26 mouse cellular contexts compared by ENCODE assay signal in genomic region chr17:51195561-51195960, GRCm38 (mm10). TPM values are rescaled to one million over a fixed set of nuclear protein-coding genes. Genes with fewer than 3 reads are reported as not detected.
DNase-seq lines count a peak whose midpoint lies in the region; ATAC-seq and TF ChIP-seq lines count a peak whose summit lies in the region.
"Had no signal": no experiment of that assay in that cellular context is flagged by ENCODE, and none has a peak within 500 bp of the region (broad histone marks: within the 10 kb centered on the region; RNA-seq: fewer than 3 reads in every experiment).

No protein-coding gene starts in this region.

- H3K9ac ChIP-seq in forebrain, embryonic 15.5 days (replicated peaks), result no peak overlapping the region
- H3K9ac ChIP-seq: embryonic facial prominence, embryonic 13.5 days; embryonic facial prominence, embryonic 15.5 days; forebrain, embryonic 12.5 days; forebrain, postnatal 0 days had no signal

- no peak overlapping the region for H3K4me2 ChIP-seq in forebrain, embryonic 15.5 days (replicated peaks)
- H3K4me2 ChIP-seq: embryonic facial prominence, embryonic 13.5 days; embryonic facial prominence, embryonic 15.5 days; forebrain, embryonic 12.5 days had no signal

- no peak for TF ChIP-seq CTCF in brain, embryonic 14.5 days (IDR thresholded peaks at IDR 0.05; ENCODE audit: borderline replicate concordance, extremely low read depth, insufficient read depth, insufficient read length)

- H3K27me3 ChIP-seq in forebrain, embryonic 15.5 days, result no peaks in the 10 kb centered on the region
- H3K27me3 ChIP-seq: CH12.LX; embryonic facial prominence, embryonic 13.5 days; forebrain, embryonic 12.5 days had no signal

- no peak overlapping the region for H3K4me3 ChIP-seq in forebrain, embryonic 15.5 days
- H3K4me3 ChIP-seq: embryonic facial prominence, embryonic 13.5 days; embryonic facial prominence, embryonic 15.5 days; erythroblast, embryonic 14.5 days; forebrain, embryonic 10.5 days; forebrain, embryonic 12.5 days had no signal

- WGBS in forebrain, embryonic 15.5 days, result 60% methylated on average over 2 of the region's 2 CpGs

- TF ChIP-seq POLR2A in brain, embryonic 14.5 days (IDR thresholded peaks at IDR 0.05; ENCODE audit: borderline replicate concordance, extremely low read depth, insufficient read depth, insufficient read length, poor library complexity, severe bottlenecking), result no peak

- H3K36me3 ChIP-seq in forebrain, embryonic 15.5 days, result no peaks in the 10 kb centered on the region
- H3K36me3 ChIP-seq: embryonic facial prominence, embryonic 13.5 days; embryonic facial prominence, embryonic 15.5 days; forebrain, embryonic 10.5 days; forebrain, embryonic 12.5 days; G1E had no signal

- no peaks in the 10 kb centered on the region for H3K9me3 ChIP-seq in forebrain, embryonic 15.5 days
- H3K9me3 ChIP-seq: embryonic facial prominence, embryonic 13.5 days; embryonic facial prominence, embryonic 15.5 days; forebrain, embryonic 10.5 days; forebrain, embryonic 12.5 days; G1E had no signal

- no peaks in the 10 kb centered on the region for H3K4me1 ChIP-seq in forebrain, embryonic 15.5 days
- H3K4me1 ChIP-seq: embryonic facial prominence, embryonic 13.5 days; embryonic facial prominence, embryonic 15.5 days; forebrain, embryonic 10.5 days; forebrain, embryonic 12.5 days had no signal

- DNase-seq in cerebellum, postnatal 10 days, result peak; percentile 54 to 66
- DNase-seq in cerebellum, adult 8-10 months, result no peak
- DNase-seq in cerebellum, postnatal 25 days, result peak; percentile 6 to 22
- DNase-seq in cerebellum, postnatal 36 days, result no peak
- DNase-seq in brain, embryonic 14.5 days (ENCODE audit: low read depth), result peak; percentile 24
- DNase-seq: adrenal gland, adult 8-10 months; adrenal gland, postnatal 14 days; adrenal gland, postnatal 36 days; B cell, adult 2 months; cerebellum, adult 11 months; cerebellum, adult 2 months; cerebellum, adult 9-11 months; embryo, embryonic 11 days; forebrain, postnatal 0 days had no signal

- H3K27ac ChIP-seq in forebrain, embryonic 15.5 days (replicated peaks), result no peak overlapping the region
- H3K27ac ChIP-seq: embryonic facial prominence, embryonic 13.5 days; embryonic facial prominence, embryonic 15.5 days; forebrain, embryonic 10.5 days; forebrain, embryonic 12.5 days had no signal

- ATAC-seq in forebrain, embryonic 15.5 days (replicated peaks), result no peak
- ATAC-seq: activated CD4-positive, CD25-positive, alpha-beta regulatory T cell, adult 4 months; CD4-positive, CD25-positive, alpha-beta regulatory T cell, adult 4 months; forebrain, embryonic 14.5 days; forebrain, postnatal 0 days; Patski had no signal

RNA-seq across cellular contexts. Expression of gene Tbc1d5, which starts 16.4 kb away (rescaled TPM):
- polyA plus RNA-seq in brain, embryonic 14.5 days (2012; rRNA removed), result 8.3 and 11.0 TPM in 2 replicates
- polyA plus RNA-seq in forebrain, embryonic 15.5 days (2015; fragmentation: Nextera tagmentation; extraction: Ambion mirVana), result 6.9 and 7.1 TPM in 2 replicates

Comparison
In these comparisons a context has a peak if more than half of its experiments do, and no peak if none do; other contexts are left out.
1. DNase-seq: peak in cerebellum, postnatal 10 days (2 of 2), cerebellum, postnatal 25 days (2 of 2) and brain, embryonic 14.5 days (single experiment); none in cerebellum, adult 8-10 months (single experiment) and cerebellum, postnatal 36 days (0 of 2).